Mouse (Mus musculus): ENCODE results near the gene Acin1.

The Acin1 gene

GRCm38 (mm10) chr14:54686522-54687143, at the start of gene Acin1:
Gene Acin1 (minus strand): TSS chr14:54686931.
- DNase-seq (ENCODE audit: low read depth), result peak; percentile 98

- DNase-seq (ENCODE audit: low read depth), result no peak
Observed at GRCm38 (mm10) chr14:54735221-54735620, 48.5 kb upstream of the Acin1 start.

GRCm38 (mm10) chr14:54734004-54734403, 47.3 kb upstream of the Acin1 start:
- no peak for DNase-seq (ENCODE audit: low read depth)

- no peak for DNase-seq (ENCODE audit: low read depth)
Observed at GRCm38 (mm10) chr14:54732206-54732605, 45.5 kb upstream of the Acin1 start.

GRCm38 (mm10) chr14:54730305-54730704, 43.6 kb upstream of the Acin1 start:
- DNase-seq (ENCODE audit: low read depth), result no peak

- DNase-seq (ENCODE audit: low read depth), result no peak
Observed at GRCm38 (mm10) chr14:54728823-54729653, 42.3 kb upstream of the Acin1 start.

- no peak for DNase-seq (ENCODE audit: low read depth)
Observed at GRCm38 (mm10) chr14:54727565-54727964, 40.8 kb upstream of the Acin1 start.

GRCm38 (mm10) chr14:54724049-54724448, 37.3 kb upstream of the Acin1 start:
- no peak for DNase-seq (ENCODE audit: low read depth)

- no peak for DNase-seq (ENCODE audit: low read depth)
Observed at GRCm38 (mm10) chr14:54721711-54722110, 35.0 kb upstream of the Acin1 start.

GRCm38 (mm10) chr14:54720654-54721350, 34.1 kb upstream of the Acin1 start:
- no peak for DNase-seq (ENCODE audit: low read depth)

GRCm38 (mm10) chr14:54720041-54720440, 33.3 kb upstream of the Acin1 start:
- DNase-seq (ENCODE audit: low read depth), result no peak

- DNase-seq (ENCODE audit: low read depth), result no peak
Observed at GRCm38 (mm10) chr14:54715402-54715801, 28.7 kb upstream of the Acin1 start.

GRCm38 (mm10) chr14:54714617-54715081, 27.9 kb upstream of the Acin1 start:
- no peak for DNase-seq (ENCODE audit: low read depth)

- DNase-seq (ENCODE audit: low read depth), result peak; percentile 86
Observed at GRCm38 (mm10) chr14:54714121-54714520, 27.4 kb upstream of the Acin1 start.

- DNase-seq (ENCODE audit: low read depth), result no peak
Observed at GRCm38 (mm10) chr14:54712861-54713260, 26.1 kb upstream of the Acin1 start.

GRCm38 (mm10) chr14:54712074-54712473, 25.3 kb upstream of the Acin1 start, which contains the start of gene Cebpe:
Gene Cebpe (minus strand): TSS chr14:54712174.
- DNase-seq (ENCODE audit: low read depth), result no peak

GRCm38 (mm10) chr14:54709054-54709453, 22.3 kb upstream of the Acin1 start:
- DNase-seq (ENCODE audit: low read depth), result no peak

- DNase-seq (ENCODE audit: low read depth), result no peak
Observed at GRCm38 (mm10) chr14:54706589-54707320, 20.0 kb upstream of the Acin1 start.

- no peak for DNase-seq (ENCODE audit: low read depth)
Observed at GRCm38 (mm10) chr14:54705844-54706243, 19.1 kb upstream of the Acin1 start.

- DNase-seq (ENCODE audit: low read depth), result no peak
Observed at GRCm38 (mm10) chr14:54703207-54703606, 16.5 kb upstream of the Acin1 start.

GRCm38 (mm10) chr14:54701298-54701697, 14.6 kb upstream of the Acin1 start:
- peak; percentile 80 for DNase-seq (ENCODE audit: low read depth)

- DNase-seq (ENCODE audit: low read depth), result no peak
Observed at GRCm38 (mm10) chr14:54699586-54699985, 12.9 kb upstream of the Acin1 start.

Measured in NIH3T3 (cell line).